Mouse (Mus musculus) layer of hippocampus, adult 2 months (tissue): Measurements from ENCODE around the gene Fam107b. TPM values are rescaled to one million over a fixed set of nuclear protein-coding genes. Genes with fewer than 3 reads are reported as not detected.
"Not testable (repeated sequence)": the region's sequence is repeated elsewhere in the genome, so short reads cannot be mapped to it uniquely, and the experiment has no call there.

Source experiments
- DNase-seq, 2 experiments: peaks; one replicate each; pipeline ENCODE4 v3.0.0; 2022; ENCODE audit warnings: low spot score in 2 of 2
- H3K27ac ChIP-seq: fragments of 200-600 bp; 2 replicates; pipeline ENCODE4 v1.8.1; 2022
- H3K4me3 ChIP-seq: fragments of 200-600 bp; 2 replicates; pipeline ENCODE4 v1.8.1; 2022; ENCODE audit warnings: mild to moderate bottlenecking
- CTCF ChIP-seq: fragments of 200-600 bp; conservative IDR thresholded peaks from 2 replicates; pipeline ENCODE4 v1.8.1; 2022; ENCODE audit warnings: antibody characterized with exemption, mild to moderate bottlenecking, moderate library complexity
- total RNA-seq, 2 experiments: library from RNA; stranded (reverse); gene quantifications; 2 replicates each; pipeline ENCODE4 v1.2.3; 2021

Fam107b gene
- total RNA-seq, 2 experiments from 2014 or later: 11.4 to 20.1 TPM

DNA sequence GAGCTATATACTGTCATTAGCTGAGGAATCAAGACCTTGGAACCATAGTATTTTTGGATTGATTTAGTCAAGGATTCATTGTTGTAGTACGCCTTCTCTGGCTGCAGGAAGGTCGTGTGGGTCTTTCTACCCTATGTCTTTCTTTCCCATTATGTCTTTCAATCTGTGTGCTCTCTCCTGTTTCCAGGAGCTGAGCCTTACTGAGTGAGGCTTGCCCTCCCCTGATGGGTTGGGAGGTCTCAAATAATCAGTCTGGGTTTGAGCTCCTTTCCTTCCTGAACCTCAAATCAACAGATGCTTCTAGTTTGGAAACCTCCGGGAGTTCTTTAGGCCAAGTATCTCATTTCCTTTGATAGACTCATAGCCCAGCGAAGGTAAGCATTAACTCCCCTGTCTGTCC is 119.9 kb downstream of the Fam107b start:
- no peak for DNase-seq
- H3K4me3 ChIP-seq: no peak overlapping the region
- no peak for TF ChIP-seq CTCF
- H3K27ac ChIP-seq: no peak overlapping the region

- TF ChIP-seq CTCF: no peak
- no peak for DNase-seq
- H3K27ac ChIP-seq: no peak overlapping the region
Observed at GRCm38 (mm10) chr2:3692833-3693232, 122.5 kb downstream of the Fam107b start.

GRCm38 (mm10) chr2:3695900-3696299 is 125.6 kb downstream of the Fam107b start:
- DNase-seq: no peak
- no peak for TF ChIP-seq CTCF
- H3K27ac ChIP-seq: no peak overlapping the region
- no peak overlapping the region for H3K4me3 ChIP-seq

More at GRCm38 (mm10) chr2:3692833-3693232, 122.5 kb downstream of the Fam107b start:
- H3K4me3 ChIP-seq: no peak overlapping the region

DNA sequence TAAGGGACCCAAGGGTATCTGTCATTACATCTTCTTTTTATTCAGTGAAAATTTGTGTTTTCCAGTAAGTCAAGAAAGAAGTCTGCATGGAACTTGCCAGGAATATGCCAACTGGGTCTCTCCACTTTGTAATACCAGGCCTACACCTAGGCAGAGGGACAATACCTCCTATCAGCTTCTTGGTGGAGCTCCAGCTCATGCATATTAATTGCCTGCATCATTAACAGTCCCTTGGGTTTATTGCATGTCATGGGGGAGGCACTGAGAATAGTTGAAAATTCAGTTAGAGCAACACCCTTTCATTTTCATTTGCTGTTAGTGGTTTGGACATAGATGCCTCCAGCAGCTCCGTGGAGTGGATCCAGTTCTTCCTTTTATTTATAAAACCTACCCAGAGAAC is 130.1 kb downstream of the Fam107b start:
- TF ChIP-seq CTCF: no peak
- DNase-seq: no peak
- no peak overlapping the region for H3K27ac ChIP-seq
- H3K4me3 ChIP-seq: no peak overlapping the region

DNA sequence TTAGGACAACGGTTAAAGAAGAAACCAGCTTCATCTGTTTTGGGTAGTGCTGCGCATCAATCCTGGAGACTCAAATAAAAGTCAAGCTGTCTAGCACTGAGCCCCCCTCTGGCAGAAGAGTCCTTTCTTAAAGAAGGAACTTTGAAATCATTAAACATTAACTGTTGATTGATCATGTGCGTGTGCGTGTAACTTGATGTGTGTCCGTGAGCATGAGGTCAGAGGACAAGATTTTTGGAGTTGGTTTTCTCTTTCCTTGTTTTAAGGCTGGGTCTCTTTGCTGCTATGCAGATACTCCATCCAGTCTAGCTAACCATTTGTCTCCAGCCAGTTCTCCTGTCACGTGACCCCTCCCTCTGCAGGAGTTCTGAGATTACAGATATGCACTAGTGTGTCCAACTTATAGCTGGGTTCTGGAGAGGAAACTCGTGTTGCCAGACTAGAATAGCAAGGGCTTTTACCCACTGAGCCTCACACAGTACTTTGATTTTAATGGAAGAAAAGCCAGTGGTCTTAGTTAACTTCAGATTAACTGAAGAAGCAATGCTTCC is 132.4 kb downstream of the Fam107b start:
- DNase-seq: no peak
- no peak overlapping the region for H3K4me3 ChIP-seq
- H3K27ac ChIP-seq: no peak overlapping the region
- TF ChIP-seq CTCF: no peak

GRCm38 (mm10) chr2:3703806-3704205 is 133.5 kb downstream of the Fam107b start:
- TF ChIP-seq CTCF: no peak
- H3K27ac ChIP-seq: no peak overlapping the region
- no peak for DNase-seq
- H3K4me3 ChIP-seq: no peak overlapping the region

DNA sequence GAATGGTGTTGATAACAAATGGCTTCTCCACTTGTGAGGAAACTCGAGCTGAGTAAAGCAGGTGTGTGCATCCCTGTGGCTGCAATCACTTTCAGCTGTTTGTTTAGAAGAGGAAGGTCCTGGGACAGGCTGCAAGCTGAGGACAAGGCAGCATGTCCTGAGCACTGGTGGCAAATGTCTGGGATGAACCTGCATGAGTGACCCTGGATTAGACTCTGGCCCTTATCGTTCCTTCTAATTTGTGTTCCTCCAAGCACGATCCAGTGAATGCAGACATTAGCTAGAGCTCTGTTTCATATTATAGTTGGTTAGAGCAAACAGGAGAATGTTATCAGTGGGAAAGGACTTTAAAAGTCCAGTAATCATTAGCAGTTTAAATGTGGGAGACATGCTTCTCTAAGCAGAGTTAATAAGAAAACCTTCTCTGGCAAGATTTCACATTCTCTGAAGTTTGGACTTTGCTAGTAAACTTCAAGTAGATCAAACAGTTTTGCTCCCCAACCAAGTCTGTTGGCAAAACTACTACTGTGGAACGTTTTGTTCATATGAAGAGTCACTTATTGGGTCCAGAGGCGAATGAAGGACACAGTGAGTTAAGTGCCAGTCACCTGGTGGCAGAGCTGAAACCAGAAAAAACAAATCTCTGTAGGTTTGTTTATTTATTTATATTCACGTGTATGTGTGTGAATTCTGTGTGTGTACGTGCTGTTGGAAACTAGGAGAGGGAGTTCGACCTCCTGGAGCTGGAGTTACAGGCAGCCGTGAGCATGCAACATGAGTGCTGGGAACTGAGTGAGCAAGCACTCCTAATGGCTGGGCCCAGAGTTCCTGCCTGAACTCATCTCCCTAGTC is 134.2 kb downstream of the Fam107b start:
- no peak overlapping the region for H3K4me3 ChIP-seq
- no peak for DNase-seq
- TF ChIP-seq CTCF: no peak
- no peak overlapping the region for H3K27ac ChIP-seq

GRCm38 (mm10) chr2:3705283-3705682 is 135.0 kb downstream of the Fam107b start:
- H3K4me3 ChIP-seq, H3K27ac ChIP-seq, DNase-seq: not testable (repeated sequence)

- DNase-seq: no peak
- Histone ChIP-seq H3K27ac (no peak overlapping the region), H3K4me3 (no peak overlapping the region)
- no peak for TF ChIP-seq CTCF
Observed at GRCm38 (mm10) chr2:3707236-3707635, 136.9 kb downstream of the Fam107b start.

GRCm38 (mm10) chr2:3708621-3709020 is 138.3 kb downstream of the Fam107b start:
- H3K4me3 ChIP-seq: no peak overlapping the region
- TF ChIP-seq CTCF: no peak
- H3K27ac ChIP-seq: no peak overlapping the region
- no peak for DNase-seq

DNA sequence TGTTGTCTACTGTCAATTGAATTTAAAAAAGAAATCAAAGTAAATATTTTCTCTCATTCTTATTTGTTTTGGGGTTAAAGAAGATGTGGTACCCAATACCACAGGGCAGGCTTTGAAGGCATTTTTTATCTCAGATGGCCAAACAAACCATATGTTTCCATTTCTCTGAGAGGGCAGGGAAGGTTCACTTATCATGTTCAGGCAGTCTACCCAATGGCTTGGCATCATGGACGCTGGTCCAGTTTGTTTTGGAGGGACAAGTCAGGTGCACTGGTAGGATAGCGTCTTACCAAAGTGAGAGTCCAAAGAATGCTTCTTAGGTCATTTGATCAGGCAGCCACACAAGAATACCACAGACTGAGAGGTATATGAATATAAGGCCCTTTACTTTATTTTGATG is 139.6 kb downstream of the Fam107b start:
- H3K27ac ChIP-seq: no peak overlapping the region
- no peak for TF ChIP-seq CTCF
- no peak for DNase-seq
- H3K4me3 ChIP-seq: no peak overlapping the region

GRCm38 (mm10) chr2:3710521-3710920 is 140.2 kb downstream of the Fam107b start:
- H3K4me3 ChIP-seq: no peak overlapping the region
- no peak for DNase-seq
- H3K27ac ChIP-seq: no peak overlapping the region
- no peak for TF ChIP-seq CTCF

DNA sequence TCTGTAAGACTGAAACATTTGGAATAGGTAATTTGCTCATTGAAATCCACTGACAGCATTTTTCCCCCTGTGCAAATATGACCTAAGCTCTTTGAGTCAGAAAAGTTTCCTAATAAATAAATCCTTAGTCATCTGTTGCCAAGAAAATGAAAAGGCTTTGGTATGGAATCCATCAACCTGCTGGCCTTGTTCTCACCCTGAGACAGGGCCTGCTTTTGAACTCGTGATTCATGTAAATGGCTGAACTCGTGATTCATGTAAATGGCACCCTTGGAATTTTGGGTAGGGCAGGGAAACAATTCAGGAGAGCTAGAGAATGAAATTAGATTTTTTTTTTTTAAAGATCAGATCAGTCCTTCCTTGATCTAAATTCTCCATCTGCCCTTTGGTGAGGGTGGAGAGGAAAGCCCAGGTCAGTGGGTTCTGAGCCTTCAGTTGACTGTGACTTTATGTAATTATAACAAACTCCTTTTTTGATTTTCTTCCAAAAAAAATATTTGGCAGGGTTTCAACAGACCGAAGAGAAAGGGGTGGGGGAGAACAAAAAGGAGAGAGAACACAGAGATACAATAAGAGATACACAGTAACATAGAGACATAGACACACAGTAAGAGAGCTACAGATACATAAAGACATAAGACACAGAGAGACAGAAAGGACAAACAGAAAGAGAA is 142.2 kb downstream of the Fam107b start:
- no peak for TF ChIP-seq CTCF
- H3K27ac ChIP-seq: no peak overlapping the region
- H3K4me3 ChIP-seq: peak overlapping the region; percentile 67
- no peak for DNase-seq
